Mouse (Mus musculus) spleen, adult 2 months (tissue): ENCODE data around the gene Gm10197. TPM values are rescaled to one million over a fixed set of nuclear protein-coding genes. Genes with fewer than 3 reads are reported as not detected.
"Not testable (repeated sequence)": the region's sequence is repeated elsewhere in the genome, so short reads cannot be mapped to it uniquely, and the experiment has no call there.

Experiments
- DNase-seq, 2 experiments: peaks; one replicate each; pipeline versions ENCODE4 v3.0.0 to v3.0.0-alpha.2; 2012 to 2021; ENCODE audit warnings: low spot score in 2 of 2, low read depth in 1 of 2
- H3K27ac ChIP-seq: fragments of 200-500 bp; 2 replicates; pipeline ENCODE4 v1.5.1; 2012; ENCODE audit warnings: low read length, inconsistent platforms; ENCODE audit not compliant: insufficient read depth
- H3K27me3 ChIP-seq: fragments of 200-500 bp; 2 replicates; pipeline ENCODE4 v1.6.1; 2012; ENCODE audit warnings: mild to moderate bottlenecking, moderate library complexity, low read length, inconsistent platforms; ENCODE audit not compliant: control insufficient read depth, insufficient read depth
- H3K36me3 ChIP-seq: fragments of 200-500 bp; 2 replicates; pipeline ENCODE4 v1.6.1; 2012; ENCODE audit warnings: mild to moderate bottlenecking, low read length, inconsistent platforms; ENCODE audit not compliant: control insufficient read depth, insufficient read depth
- H3K4me1 ChIP-seq: fragments of 200-500 bp; 2 replicates; pipeline ENCODE4 v1.6.1; 2011; ENCODE audit warnings: inconsistent platforms; ENCODE audit not compliant: control insufficient read depth, insufficient read depth, insufficient read length
- H3K4me3 ChIP-seq: fragments of 200-500 bp; 2 replicates; pipeline ENCODE4 v1.5.1; 2011; ENCODE audit warnings: mild to moderate bottlenecking, inconsistent platforms; ENCODE audit not compliant: insufficient read depth, insufficient read length; ENCODE audit errors: extremely low read depth
- CTCF ChIP-seq: fragments of 200-500 bp; IDR thresholded peaks from 2 replicates; pipeline ENCODE4 v1.5.1; 2011; ENCODE audit warnings: mild to moderate bottlenecking, inconsistent platforms; ENCODE audit not compliant: insufficient read depth, insufficient read length, insufficient replicate concordance; ENCODE audit errors: extremely low read depth
- POLR2A ChIP-seq: fragments of 200-500 bp; IDR thresholded peaks from 2 replicates; pipeline ENCODE4 v1.6.1; 2011; ENCODE audit warnings: low read depth, low read length, inconsistent platforms
- WGBS: fragments of 180-500 bp; shearing (Covaris S2); methylation state at CpG from one replicate; pipeline ENCODE4 v1.1.7; 2018; 5-methylcytosine and 5-hydroxymethylcytosine counted together
- polyA plus RNA-seq: library from polyadenylated mRNA; depleted of rRNA; stranded (reverse); fragments of >200 nt; gene quantifications from 2 replicates; pipeline ENCODE4 v1.2.3, GENCODE M21; 2012

Gene Gm10197
- polyA plus RNA-seq, 1 experiment = not detected

DNA sequence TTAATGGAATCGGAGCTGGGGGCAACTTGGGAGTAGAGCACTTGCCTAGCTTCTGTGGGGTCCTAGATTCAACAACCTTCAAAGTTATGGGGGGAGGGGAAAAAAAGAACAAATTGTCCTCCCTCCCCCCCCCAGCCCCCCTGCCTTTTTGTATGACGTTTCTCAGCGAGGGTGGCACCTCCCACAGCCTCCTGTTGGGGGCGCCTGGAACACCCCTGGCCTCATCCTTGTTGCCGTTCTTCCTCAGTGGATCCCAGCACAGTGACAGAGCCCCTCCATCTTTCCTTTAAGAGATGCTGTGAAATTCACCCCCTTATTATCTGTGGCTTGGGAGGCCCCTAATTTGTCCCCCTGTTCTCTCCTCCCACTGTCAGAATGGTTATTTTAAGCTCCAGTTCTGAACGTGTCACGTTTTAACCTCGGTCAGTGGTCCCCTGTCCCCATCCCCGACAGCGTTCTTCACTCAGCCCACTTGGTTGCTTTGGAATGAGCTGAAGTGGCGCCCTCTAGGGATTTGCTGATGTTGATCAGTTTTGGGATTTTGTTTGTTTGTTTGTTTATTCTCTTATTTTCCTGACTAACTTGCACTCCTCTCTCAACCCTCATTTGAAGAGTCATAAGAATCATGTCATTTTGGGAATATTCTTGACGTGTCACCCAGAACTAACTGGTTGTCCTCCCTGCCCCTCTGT is 31.3 kb upstream of the Gm10197 start:
- H3K27ac ChIP-seq = 0 out of 2 replicates have a peak overlapping the region, but pooled peaks have one; percentile 20
- 0 out of 2 replicates have a peak, but pooled peaks cover under 1% of the 10 kb centered on the region for H3K4me1 ChIP-seq
- no peak for TF ChIP-seq POLR2A
- WGBS = 62% methylated on average over 12 of the region's 12 CpGs
- H3K4me3 ChIP-seq = no peak overlapping the region
- H3K36me3 ChIP-seq = no peaks in the 10 kb centered on the region
- no peak for DNase-seq
- H3K27me3 ChIP-seq = no peaks in the 10 kb centered on the region

DNA sequence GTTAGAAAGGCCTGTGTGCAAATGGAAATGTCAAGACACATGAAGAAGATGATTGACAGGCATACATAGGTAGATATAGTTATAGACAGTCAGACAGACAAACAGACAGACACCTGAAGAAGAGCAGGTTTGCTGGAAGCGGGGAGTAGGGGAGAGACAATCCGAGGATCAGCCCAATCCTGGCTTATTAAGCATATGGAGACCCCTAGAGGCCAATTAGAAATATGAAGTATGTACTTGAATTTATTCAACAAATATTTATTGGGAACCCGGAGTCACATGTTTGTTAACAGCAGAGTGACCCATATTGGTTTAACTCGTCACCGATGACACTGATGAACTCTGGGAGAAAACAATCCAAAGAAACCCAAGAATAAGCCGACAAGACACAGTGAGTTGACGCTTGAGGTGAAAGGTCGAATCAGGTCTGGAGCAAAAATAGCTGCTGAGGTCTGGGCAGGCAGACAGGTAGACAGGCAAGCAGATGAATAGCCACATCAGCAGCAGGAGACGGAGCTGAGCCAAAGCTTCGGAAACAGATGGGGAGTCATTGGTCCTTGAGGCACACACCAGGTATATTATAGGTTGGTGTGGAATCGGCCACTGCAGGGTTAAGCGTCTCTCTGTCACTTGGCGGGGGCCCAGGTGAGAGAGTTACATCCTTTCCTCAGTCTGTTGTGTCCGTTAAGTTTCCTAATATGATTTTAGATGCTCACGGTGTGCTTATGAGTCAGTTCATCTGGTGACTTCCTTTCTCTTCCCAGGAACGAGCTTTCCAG is 29.0 kb upstream of the Gm10197 start:
- 85% methylated on average over 16 of the region's 16 CpGs for WGBS
- H3K4me3 ChIP-seq = no peak overlapping the region
- TF ChIP-seq CTCF = no peak
- TF ChIP-seq POLR2A = no peak
- no peaks in the 10 kb centered on the region for H3K36me3 ChIP-seq
- no peaks in the 10 kb centered on the region for H3K27me3 ChIP-seq
- no peak for DNase-seq
- H3K27ac ChIP-seq = no peak overlapping the region
- H3K4me1 ChIP-seq = peaks cover 5% of the 10 kb centered on the region; the same call in 1 of the 2 replicates

DNA sequence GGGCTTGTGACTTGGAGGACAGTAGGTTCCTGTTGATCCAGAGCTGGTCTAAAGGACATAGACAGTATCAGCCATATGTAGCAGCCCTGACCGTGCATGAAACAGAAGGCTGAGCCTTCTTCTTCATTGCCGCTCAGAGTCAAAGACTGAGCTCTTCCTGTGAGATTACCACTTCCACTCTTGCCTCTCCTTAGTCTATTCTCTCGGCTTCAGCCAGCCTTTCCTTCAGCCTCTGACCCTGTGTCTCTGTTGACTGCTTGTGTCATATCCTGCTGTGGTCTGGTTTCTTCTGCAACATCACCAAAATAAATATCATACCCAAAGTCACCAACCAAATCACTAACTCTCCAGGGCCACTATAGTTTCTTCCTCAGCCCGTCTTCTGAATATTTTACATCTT is 27.6 kb upstream of the Gm10197 start:
- DNase-seq = no peak
- TF ChIP-seq POLR2A (no peak), CTCF (no peak)
- peaks cover 6% of the 10 kb centered on the region; the same call in 1 of the 2 replicates for H3K4me1 ChIP-seq
- no peak overlapping the region for H3K4me3 ChIP-seq
- 30% methylated on average over 4 of the region's 4 CpGs for WGBS
- no peak overlapping the region for H3K27ac ChIP-seq
- H3K36me3 ChIP-seq = no peaks in the 10 kb centered on the region
- no peaks in the 10 kb centered on the region for H3K27me3 ChIP-seq

DNA sequence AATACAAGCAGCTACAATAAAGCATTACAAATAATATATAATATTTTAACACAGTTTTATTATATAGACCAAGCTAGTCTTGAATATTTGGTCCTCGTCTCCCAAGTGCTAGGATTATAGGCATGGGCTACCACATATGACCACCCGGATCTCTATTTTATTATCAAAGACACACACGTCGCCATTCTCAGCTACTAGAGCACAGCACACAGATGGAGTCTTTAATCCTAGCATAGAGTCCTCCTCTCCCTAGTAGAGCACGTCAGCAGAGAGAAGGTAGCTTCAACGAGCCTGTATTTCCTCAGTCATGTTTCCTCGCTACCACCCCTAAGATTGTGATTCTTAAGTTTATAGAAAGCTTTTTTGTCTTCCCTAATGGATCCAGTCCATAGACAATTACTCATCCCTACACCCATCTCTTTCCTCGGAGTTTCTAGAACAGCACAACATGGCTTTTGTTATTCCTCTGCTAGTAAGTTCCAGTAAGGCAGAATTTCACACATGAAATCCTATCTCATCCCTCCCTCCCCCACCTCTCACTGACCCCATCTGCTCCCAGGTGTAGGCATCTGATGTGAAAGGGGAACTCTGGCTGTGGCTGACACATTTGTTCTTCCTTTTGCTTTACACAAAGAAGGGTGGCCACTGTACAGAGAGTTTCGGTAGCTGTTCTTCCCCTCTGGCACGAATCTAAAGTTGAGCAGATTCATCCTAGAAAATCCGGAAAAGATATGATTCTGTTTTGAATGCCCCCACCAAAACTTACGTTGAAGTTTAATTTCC is 26.1 kb upstream of the Gm10197 start:
- Histone ChIP-seq H3K36me3 (no peaks in the 10 kb centered on the region), H3K4me1 (peaks cover 6% of the 10 kb centered on the region; the same call in 1 of the 2 replicates), H3K27me3 (no peaks in the 10 kb centered on the region), H3K27ac (no peak overlapping the region), H3K4me3 (no peak overlapping the region)
- TF ChIP-seq POLR2A (no peak), CTCF (no peak)
- WGBS = 65% methylated on average over 12 of the region's 12 CpGs
- DNase-seq = no peak

DNA sequence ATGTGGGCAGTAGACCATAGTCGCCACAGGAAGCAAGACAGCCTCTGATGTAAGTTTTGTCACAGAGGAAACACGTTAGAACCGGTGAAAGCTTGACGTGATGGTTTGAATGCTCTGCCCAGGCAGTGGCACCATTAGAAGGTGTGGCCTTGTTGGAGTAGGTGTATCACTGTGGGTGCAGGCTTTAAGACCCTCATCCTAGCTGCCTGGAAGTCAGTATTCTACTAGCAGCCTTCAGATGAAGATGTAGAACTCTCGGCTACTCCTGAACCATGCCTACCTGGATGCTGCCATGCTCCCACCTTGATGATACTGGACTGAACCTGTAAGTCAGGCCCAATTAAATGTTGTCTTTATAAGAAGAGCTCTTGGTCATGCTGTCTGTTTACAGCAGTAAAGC is 24.2 kb upstream of the Gm10197 start:
- H3K27me3 ChIP-seq, H3K4me3 ChIP-seq, H3K4me1 ChIP-seq, DNase-seq, H3K27ac ChIP-seq, H3K36me3 ChIP-seq: not testable (repeated sequence)
- WGBS = 28% methylated on average over 5 of the region's 5 CpGs

DNA sequence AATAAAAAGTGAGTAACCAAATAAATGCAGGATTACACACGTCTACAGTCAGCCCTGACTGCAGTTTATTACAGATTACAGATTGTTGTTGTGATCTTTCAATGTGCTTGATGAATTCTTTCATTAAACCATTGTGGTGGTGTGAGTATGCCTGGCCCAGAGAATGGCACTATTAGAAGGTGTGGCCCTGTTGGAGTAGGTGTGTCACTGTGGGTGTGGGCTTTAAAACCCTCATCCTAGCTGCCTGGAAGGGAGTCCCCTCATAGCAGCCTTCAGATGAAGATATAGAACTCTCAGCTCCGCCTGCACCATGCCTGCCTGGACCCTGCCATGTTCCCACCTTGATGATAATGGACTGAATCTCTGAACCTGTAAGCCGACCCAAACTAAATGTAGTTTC is 23.4 kb upstream of the Gm10197 start:
- not testable (repeated sequence) for H3K4me3 ChIP-seq, DNase-seq
- whole genome bisulfite sequencing = 71% methylated on average over 3 of the region's 3 CpGs

DNA sequence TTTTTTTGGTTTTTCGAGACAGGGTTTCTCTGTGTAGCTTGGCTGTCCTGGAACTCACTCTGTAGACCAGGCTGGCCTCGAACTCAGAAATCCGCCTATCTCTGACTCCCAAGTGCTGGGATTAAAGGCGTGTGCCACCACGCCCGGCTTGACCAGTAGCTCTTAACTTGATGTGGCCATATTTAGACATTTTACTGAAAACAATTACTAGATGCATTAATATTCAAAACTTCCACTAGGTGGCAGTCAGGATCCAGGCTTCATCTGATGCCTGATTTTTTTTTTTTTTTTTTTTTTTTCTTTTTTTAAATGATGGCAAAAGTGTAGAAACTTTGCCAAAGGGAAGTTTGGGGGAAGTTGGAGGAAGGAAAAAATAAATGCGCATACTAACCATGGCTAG is 23.0 kb upstream of the Gm10197 start:
- Histone ChIP-seq H3K36me3 (no peaks in the 10 kb centered on the region), H3K27ac (no peak overlapping the region), H3K4me3 (no peak overlapping the region), H3K27me3 (no peaks in the 10 kb centered on the region), H3K4me1 (peaks cover 9% of the 10 kb centered on the region; the same call in 1 of the 2 replicates)
- no peak for TF ChIP-seq CTCF
- no peak for TF ChIP-seq POLR2A
- 11% methylated on average over 7 of the region's 7 CpGs for WGBS
- DNase-seq = peak in 1 of 2 experiments; percentile 45

More for the DNA sequence above, 23.4 kb upstream of the Gm10197 start:
- not testable (repeated sequence) for H3K27me3 ChIP-seq, H3K4me1 ChIP-seq, H3K36me3 ChIP-seq, H3K27ac ChIP-seq
